Mouse (Mus musculus) gastrocnemius, postnatal 25 days (tissue): ENCODE results near the gene Clstn1. TPM values are rescaled to one million over a fixed set of nuclear protein-coding genes. Genes with fewer than 3 reads are reported as not detected.
A peak's percentile ranks its signal among the peaks of the same experiment; 100 is the strongest.

ENCODE experiments used
- DNase-seq: peaks from one replicate; pipeline ENCODE4 v3.0.0; 2022
- total RNA-seq, 2 experiments: library from RNA; stranded (reverse); gene quantifications; 1 replicate in 1 of 2; 2 replicates in 1 of 2; pipeline ENCODE4 v1.2.3; 2021

Gene Clstn1
- total RNA-seq, 2 experiments from 2014 or later: 29.0 to 29.1 TPM

DNA sequence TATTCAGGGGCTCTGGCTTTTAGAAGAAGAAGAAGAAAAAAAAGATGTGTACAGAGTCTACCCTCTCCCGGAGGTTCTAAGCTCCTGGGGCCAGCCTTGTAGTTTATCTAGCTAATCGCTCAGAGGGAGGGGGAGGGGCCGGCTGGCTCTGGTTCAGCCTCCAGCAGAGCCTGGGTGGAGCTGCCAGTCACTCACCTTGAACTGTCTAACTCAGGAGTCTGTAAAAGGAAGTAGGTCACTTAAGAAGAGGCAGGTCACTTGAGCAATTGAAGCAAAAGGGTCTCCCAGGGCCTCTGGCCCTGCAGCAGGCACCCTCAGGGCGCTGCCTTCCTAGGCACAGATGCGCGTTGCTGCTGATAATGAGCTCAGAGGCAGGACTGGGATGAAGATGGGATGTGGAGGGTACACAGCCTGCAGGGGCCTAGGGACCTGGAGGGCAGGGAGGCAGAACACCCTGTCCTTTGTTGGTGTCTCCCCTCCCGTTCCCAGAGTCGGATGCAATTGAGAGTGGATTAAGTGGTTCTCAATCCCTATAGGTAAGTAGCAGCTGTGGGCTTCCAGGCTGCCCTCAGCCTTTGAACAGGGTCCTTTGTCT is 18.7 kb upstream of the Clstn1 start:
- DNase-seq: no peak

GRCm38 (mm10) chr4:149568622-149569021 is 17.6 kb upstream of the Clstn1 start:
- DNase-seq: no peak

- no peak for DNase-seq
Measured at GRCm38 (mm10) chr4:149569781-149570497, 16.3 kb upstream of the Clstn1 start.

DNA sequence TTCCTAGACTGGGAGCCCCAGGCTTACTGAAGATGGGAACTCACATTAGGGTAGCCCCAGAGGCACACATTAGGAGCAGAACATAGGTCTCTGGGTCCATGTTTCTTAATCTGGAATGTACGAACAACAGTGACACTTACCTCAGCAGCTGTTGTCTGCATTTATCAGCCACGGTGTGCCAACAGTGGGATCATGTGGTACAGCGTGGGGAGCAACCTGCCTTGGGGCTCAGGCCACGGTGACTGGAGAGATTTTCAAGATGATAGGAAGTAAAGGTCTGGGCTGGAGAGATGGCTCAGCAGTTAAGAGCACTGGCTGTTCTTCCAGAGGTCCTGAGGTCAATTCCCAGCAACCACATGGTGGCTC is 15.8 kb upstream of the Clstn1 start:
- no peak for DNase-seq

GRCm38 (mm10) chr4:149571209-149571608 is 15.1 kb upstream of the Clstn1 start:
- no peak for DNase-seq

DNA sequence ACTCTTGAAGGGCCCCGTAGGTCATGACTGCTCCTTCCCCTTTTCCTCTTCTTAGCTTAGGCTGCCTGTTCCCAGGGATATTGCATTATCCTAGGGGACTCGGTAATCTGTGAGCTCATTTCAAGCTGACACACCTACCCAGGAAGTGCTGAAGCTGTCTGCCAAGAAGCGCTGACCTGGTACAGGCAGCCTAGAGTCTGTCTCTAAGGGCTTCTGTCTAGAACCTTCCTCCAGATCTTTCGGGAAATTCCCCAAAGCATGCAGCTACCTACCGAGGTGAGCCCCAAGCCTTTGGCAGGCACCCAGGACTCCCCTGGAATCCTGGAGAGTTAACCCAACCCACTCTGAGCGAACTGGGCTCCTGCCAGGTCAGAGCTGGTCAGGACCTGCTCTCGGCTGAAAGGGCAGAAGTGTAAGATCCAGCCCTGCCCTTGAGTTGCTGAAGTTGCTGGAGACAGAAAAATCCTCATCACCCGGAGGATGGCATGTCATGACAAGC is 14.6 kb upstream of the Clstn1 start:
- peak; percentile 39 for DNase-seq

DNA sequence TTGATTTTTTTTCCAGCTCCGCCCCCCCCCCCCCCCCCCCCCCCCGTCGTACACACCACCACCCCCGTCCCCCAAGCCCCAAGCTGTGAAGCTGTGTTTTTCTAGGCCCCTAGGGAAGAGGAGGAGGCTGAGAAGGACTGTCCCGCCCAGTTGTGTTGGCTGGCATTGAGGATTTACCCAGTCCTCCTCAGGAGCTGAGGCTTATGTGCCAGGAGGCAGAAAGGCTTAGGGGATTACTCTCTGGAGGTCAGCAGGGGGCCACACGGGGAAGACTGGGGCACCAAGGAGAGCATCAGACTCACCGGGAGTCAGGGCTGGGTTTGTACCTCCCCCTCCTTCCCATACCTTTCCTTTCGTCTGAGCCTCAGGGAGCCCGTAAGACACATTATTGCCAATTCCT is 13.8 kb upstream of the Clstn1 start:
- no peak for DNase-seq

DNA sequence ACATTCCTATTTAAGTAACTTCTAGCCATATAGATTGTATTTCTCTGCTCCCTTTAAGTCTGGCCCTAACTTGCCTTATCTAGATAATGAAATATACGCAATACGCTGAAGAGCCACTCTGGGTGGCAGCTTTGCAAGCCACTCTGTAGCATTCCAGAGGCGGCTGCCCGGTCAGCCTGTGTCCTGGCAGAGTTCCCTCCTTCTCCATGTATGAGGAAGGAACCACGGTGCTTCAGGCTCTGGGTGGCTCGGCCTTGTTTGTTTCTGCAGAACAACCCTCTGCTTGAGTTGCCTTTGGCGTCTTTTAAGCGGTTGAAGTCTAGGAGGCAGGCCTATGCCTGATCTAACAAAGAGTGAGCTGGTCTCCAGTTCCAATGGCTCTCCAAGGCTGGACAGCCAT is 13.4 kb upstream of the Clstn1 start:
- DNase-seq: no peak

GRCm38 (mm10) chr4:149574391-149574821 is 11.9 kb upstream of the Clstn1 start:
- DNase-seq: peak; percentile 70

DNA sequence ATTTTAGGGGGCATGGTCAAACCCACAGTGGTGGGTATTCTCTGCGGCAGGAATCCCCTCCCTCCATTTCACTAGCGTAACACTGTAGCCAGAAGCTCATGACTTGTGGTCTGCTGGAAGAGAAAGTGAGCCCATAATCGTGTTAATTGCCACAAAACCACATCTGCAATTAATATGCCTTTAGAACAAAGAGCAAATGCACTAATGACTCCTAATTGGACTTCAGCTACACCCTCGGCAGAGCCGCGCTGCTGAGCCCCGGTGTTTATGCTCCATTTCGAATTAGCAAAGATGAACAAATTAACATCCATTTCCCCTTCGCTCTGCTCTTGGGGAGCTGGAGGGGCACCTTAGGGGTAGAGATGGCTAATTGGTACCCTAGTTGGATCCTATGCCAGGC is 10.2 kb upstream of the Clstn1 start:
- no peak for DNase-seq

- no peak for DNase-seq
Measured at GRCm38 (mm10) chr4:149576993-149577548, 9.2 kb upstream of the Clstn1 start.

GRCm38 (mm10) chr4:149578085-149578681 is 8.1 kb upstream of the Clstn1 start:
- no peak for DNase-seq

- no peak for DNase-seq
Measured at GRCm38 (mm10) chr4:149578831-149579230, 7.4 kb upstream of the Clstn1 start.

GRCm38 (mm10) chr4:149585236-149585635 is 1.0 kb upstream of the Clstn1 start:
- DNase-seq: no peak

GRCm38 (mm10) chr4:149586783-149587595 is 721 bp downstream of the Clstn1 start:
- DNase-seq: no peak

DNA sequence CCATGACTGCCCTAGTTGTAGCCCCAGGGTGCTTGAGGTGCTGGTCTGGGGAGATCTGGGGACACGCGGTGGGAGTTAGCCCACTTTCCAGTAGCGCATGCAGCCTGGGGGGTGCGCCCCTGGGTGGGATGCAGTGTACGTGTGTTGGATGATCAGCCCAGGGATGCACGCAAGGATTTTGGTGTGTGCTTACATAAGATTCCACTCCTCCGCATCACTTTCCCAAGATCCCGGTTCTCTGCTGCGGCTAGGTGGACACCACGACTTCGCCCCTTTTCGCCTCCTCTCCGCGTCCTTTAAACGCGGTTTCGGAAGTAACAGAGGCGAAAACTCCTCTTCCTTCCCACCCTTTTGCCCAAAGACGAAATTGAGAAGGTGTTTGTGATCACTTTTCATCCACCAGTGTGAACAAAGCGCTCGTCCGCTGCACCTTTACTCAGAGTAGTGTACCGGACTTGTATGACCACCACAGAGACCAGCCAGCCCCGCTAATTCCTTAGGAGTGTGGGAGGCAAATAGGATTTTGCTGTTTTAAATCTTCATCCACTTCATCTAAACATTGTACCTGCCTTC is 1.4 kb downstream of the Clstn1 start:
- DNase-seq: no peak

GRCm38 (mm10) chr4:149590200-149590599 is 3.9 kb downstream of the Clstn1 start:
- DNase-seq: no peak

DNA sequence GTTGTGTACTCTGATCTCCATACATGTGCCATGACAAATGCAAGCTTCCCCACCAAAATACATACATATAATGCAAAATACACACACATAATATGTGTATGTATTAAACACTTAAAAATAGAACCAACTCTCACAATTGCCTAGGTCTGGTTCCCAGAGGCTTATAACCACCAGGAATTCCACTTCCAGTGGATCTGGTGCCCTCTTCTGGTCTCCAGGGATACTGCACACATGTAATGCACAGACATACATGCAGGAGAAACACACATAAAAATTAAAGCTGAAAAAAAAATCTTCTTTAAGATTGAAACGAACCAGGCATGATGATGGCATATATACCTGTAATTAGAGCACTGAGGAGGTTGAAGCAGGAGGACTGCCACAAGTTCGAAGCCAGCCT is 5.2 kb downstream of the Clstn1 start:
- no peak for DNase-seq

GRCm38 (mm10) chr4:149594913-149595581 is 8.8 kb downstream of the Clstn1 start:
- no peak for DNase-seq

DNA sequence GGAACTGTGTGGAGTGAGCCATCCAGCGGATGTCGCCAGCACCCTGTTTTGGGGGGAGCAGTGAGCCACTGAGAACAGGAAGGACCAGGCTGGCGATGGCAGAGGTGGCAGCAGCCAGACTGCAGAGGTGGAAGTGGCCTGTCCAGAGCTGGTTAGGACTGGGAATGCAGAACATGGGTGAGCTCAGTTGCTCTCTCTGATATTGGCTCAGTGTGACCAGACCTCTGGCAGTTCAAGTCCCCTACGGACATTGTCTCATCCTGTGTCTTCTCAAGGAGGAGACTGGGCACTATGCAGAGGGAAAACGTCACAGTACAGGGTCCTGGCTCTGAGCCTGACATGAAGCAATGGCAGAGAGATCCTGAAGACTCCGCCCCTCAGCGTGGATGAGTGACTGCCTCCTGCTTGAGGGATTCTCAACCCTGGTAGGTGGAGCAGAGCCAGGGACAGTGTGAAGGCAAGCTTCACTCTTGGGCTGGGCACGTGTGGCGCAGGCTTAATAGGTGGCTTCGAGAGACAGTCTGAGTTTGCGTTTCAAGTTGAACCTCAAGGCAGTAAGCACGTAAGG is 11.5 kb downstream of the Clstn1 start:
- no peak for DNase-seq

DNA sequence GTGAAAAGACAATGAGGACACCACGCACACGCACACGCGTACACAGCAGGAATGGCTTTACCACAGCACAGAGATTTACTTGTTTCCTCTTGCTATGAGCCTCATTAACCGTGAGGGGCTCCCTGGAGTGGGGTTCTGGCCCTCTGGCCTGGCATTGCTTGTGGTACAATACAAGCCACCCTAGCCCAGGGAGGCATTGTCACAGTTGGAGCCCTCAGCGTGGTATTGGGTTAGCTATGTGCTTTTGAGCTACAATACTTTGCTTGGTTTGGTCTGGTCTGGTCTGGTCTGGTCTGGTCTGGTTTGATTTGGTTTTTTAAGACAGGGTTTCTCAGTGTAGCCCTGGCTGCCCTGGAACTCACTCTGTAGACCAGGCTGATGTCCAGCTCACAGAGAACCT is 13.3 kb downstream of the Clstn1 start:
- DNase-seq: no peak
